Mouse (Mus musculus): Measurements from ENCODE around the gene Rpl36a.
"Not testable (repeated sequence)": the region's sequence is repeated elsewhere in the genome, so short reads cannot be mapped to it uniquely, and the experiment has no call there.

Gene Rpl36a

GRCm38 (mm10) chrX:134585103-134586002, at the start of gene Rpl36a:
Gene Rpl36a (plus strand): TSS chrX:134585654.
- in situ Hi-C loops (cut with MboI, MseI) = no loop called here

DNA sequence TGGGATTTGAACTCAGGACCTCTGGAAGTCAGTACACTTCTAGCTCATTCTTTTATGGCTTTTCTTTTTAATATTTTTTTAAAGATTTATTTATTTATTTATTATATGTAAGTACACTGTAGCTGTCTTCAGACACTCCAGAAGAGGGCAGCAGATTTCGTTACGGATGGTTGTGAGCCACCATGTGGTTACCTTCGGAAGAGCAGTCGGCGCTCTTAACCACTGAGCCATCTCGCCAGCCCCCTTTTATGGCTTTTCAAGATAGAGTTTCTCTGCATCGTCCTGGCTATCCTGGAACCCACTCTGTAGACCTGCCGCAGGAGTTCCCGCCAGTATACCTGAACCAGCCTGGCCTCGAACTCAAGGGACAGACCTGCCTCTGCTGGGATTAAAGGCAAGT, 45.7 kb upstream of the Rpl36a start:
- in situ Hi-C loops (cut with MboI, MseI) = not testable (repeated sequence)

DNA sequence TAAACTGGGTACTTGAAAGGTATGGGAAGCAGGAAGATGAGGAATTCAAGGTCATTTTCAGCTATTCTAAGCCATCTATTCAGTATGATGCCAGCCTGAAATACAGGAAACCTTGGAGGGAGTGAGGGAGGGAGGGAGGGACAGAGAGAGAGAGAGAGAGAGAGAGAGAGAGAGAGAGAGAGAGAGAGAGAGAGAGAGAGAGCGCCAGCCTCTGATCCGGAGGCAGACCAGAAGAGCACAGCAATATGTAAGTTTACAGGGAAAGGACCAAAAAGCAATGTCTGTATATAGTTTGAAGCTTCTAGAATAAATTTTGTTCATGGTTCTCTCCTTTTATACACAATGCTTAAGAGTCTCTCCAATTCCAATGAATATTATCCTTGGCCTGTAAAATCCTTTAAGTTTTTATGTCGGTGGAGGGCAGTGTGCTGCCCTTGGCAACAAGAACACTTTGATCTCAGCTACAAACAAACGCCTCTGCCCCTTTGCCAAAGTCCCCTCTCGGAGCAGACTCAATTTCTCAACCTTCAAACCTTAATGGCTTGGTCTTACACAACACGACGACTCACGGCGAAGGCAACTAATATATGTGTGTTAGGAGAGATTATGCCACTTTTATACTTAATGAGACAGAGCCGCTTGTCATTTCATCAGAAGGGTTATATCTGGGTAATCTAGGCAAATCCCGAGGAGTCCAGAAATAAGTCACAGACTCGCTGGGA, 44.9 kb upstream of the Rpl36a start:
- in situ Hi-C loops (cut with MboI, MseI) = no loop called here

- in situ Hi-C loops (cut with MboI, MseI) = no loop called here
Measured at GRCm38 (mm10) chrX:134541145-134541954, 44.1 kb upstream of the Rpl36a start, which contains the start of gene Timm8a1. Gene Timm8a1 (minus strand): TSS chrX:134541865.

- in situ Hi-C loops (cut with MboI, MseI) = no loop called here
Measured at GRCm38 (mm10) chrX:134541955-134542308, 43.5 kb upstream of the Rpl36a start.

- in situ Hi-C loops (cut with MboI, MseI) = no loop called here
Measured at GRCm38 (mm10) chrX:134547330-134547729, 38.1 kb upstream of the Rpl36a start.

DNA sequence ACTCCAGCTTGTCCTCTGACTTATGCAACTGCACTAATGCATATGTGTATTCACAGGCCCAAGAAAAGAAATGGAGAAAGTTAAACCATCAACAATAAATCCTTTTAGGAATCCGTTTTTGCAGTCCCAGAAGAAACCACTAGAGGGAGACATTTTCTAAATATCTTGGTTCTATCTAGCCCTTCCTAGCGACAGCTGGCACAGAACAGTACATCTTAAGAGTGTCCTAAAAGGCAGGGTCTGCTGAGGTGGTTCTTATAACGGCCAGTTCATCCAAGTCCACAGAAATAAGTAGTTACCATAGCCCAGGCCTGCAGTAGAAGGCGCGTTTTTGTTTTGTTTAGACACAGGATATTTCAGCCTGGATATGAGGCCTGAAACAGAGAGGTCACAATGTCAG, 34.6 kb upstream of the Rpl36a start:
- in situ Hi-C loops (cut with MboI, MseI) = no loop called here

DNA sequence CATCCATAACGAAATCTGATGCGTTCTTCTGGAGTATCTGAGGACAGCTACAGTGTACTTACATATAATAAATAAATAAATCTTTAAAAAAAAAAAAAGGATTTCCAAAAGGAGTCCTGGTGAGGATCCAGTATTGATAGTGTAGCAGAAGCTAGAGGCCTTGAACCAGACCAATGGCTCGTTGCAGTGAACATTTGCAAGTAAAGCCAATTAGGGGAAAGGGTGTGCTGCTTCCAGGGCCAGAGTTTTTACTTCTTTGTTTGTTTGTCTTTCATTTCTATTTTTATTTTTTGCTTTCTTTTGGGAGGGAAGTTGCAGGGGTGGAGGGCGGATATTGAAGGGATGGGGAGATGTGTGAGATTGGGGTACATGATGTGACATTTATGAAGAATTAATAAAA, 32.1 kb upstream of the Rpl36a start:
- in situ Hi-C loops (cut with MboI, MseI) = no loop called here

GRCm38 (mm10) chrX:134554425-134554824, 31.0 kb upstream of the Rpl36a start:
- in situ Hi-C loops (cut with MboI, MseI) = no loop called here

- in situ Hi-C loops (cut with MboI, MseI) = no loop called here
Measured at GRCm38 (mm10) chrX:134564326-134564725, 21.1 kb upstream of the Rpl36a start.

- in situ Hi-C loops (cut with MboI, MseI) = no loop called here
Measured at GRCm38 (mm10) chrX:134566536-134567222, 18.8 kb upstream of the Rpl36a start.

- in situ Hi-C loops (cut with MboI, MseI) = no loop called here
Measured at GRCm38 (mm10) chrX:134577896-134578295, 7.6 kb upstream of the Rpl36a start.

DNA sequence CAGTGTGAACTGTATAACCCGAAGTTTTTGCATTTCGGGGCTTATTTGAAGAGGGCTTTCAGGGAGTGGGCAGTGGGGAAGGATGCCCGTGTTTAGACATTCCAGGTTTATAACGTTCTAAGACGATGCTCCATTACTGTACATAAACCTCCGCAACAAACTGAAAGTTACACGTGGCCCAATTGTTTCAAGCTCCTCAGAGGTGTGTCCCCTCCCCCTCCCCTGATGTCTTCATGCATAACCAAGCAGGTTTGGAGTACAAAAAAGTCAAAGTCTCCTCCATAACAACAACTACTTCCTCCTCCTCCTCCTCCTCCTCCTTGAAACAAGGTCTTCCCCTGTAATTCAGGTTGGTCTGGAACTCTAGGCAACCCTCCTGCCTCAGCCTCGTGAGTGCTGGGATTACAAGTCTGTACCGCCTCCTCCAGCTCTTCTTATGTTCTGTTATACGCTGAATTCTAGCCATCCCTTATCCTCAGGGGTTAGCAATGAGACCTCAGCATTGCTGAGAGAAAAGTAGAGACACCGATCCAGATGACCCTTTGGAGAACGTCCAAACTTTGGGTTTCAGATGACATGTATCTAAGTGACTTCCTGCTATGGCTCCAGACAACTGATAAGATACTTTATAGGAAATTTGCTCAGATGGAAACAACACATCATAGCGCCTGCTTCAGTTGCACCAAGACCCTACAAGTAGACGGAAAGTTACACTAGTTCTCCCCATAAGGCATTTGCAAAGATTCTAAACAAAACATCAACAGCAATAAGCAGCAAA, 4.7 kb upstream of the Rpl36a start:
- in situ Hi-C loops (cut with MboI, MseI) = no loop called here

GRCm38 (mm10) chrX:134582270-134582669, 3.2 kb upstream of the Rpl36a start:
- in situ Hi-C loops (cut with MboI, MseI) = no loop called here

- in situ Hi-C loops (cut with MboI, MseI) = no loop called here
Measured at GRCm38 (mm10) chrX:134582888-134583669, 2.4 kb upstream of the Rpl36a start, which contains the start of gene Btk. Gene Btk (minus strand): TSS chrX:134583570.

DNA sequence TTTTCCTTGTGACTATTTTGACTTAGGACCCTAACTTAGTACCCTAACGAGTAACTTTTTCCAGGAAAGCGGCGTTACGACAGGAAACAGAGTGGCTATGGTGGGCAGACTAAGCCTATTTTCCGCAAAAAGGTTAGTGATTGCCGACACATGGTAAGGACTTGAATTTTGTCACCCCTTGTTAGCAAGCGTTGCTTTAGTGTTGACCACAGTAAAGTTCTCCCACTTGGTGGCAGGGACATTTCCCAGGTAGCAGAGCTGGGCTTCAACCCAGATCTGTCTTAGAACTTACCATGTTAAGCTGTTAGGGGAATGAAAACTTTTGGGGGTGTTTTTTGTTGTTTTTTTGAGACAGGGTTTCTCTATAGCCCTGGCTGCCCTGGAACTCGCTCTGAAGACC, 993 bp downstream of the Rpl36a start:
- in situ Hi-C loops (cut with MboI, MseI) = no loop called here

GRCm38 (mm10) chrX:134588261-134588660, 2.8 kb downstream of the Rpl36a start:
- in situ Hi-C loops (cut with MboI, MseI) = no loop called here

GRCm38 (mm10) chrX:134588997-134589396, 3.5 kb downstream of the Rpl36a start:
- in situ Hi-C loops (cut with MboI, MseI) = no loop called here

DNA sequence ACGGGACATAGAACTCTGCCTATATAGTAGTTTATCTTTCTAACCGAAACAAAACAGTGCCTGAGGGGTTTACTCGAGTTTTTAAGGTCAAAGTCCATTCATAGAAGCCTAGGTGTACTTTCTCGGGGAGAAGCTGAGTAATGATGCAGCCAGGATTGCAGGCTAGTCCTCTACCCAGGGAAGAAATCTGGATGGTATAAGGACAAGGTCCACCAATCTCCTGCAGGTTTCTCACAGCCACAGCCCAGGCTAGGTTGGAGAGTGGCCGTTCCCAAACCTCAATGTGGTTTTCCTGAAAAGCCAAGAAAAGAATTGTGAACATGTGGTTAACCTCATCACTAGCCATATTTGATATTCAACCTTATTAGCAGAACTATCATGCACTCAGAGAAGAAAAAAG, 4.4 kb downstream of the Rpl36a start:
- in situ Hi-C loops (cut with MboI, MseI) = no loop called here
